ENCODE assay signal across 28 mouse cellular contexts in genomic region chr5:73152206-73152605, GRCm38 (mm10).
DNase-seq lines count a peak whose midpoint lies in the region; TF ChIP-seq lines count a peak whose summit lies in the region.
"Had no signal": no experiment of that assay in that cellular context is flagged by ENCODE, and none has a peak within 500 bp of the region (broad histone marks: within the 10 kb centered on the region; RNA-seq: fewer than 3 reads in every experiment).

No protein-coding gene starts in this region.

- H3K36me3 ChIP-seq in spleen, adult 2 months (ENCODE audit: control insufficient read depth, insufficient read depth, low read length) = 0 out of 2 replicates have a peak, but pooled peaks cover 2% of the 10 kb centered on the region

- 0 out of 2 replicates have a peak overlapping the region, but pooled peaks have one; percentile 1 for H3K27ac ChIP-seq in spleen, adult 2 months (ENCODE audit: insufficient read depth, low read length)
- H3K27ac ChIP-seq: embryonic facial prominence, embryonic 13.5 days; forebrain, embryonic 10.5 days; hindbrain, embryonic 14.5 days; limb, embryonic 12.5 days; liver, embryonic 15.5 days; neural tube, embryonic 12.5 days; stomach, embryonic 15.5 days had no signal

- no peak overlapping the region for H3K4me3 ChIP-seq in spleen, adult 2 months (ENCODE audit: extremely low read depth, insufficient read depth, insufficient read length)
- H3K4me3 ChIP-seq: embryonic facial prominence, embryonic 13.5 days; forebrain, embryonic 10.5 days; limb, embryonic 12.5 days; liver, embryonic 15.5 days; neural tube, embryonic 12.5 days; stomach, embryonic 15.5 days had no signal

- H3K4me1 ChIP-seq in spleen, adult 2 months (ENCODE audit: control insufficient read depth, insufficient read depth, insufficient read length) = peaks cover 14% of the 10 kb centered on the region; the same call in 1 of the 2 replicates
- H3K4me1 ChIP-seq: forebrain, embryonic 10.5 days; neural tube, embryonic 12.5 days had no signal

- DNase-seq in spleen, adult 2 months (ENCODE audit: low read depth in 1 of 2, low spot score in 2 of 2) = no peak
- DNase-seq in spleen, postnatal 14 days (ENCODE audit: low spot score in 2 of 2) = no peak
- peak; percentile 52 for DNase-seq in T-cell, adult 2 months (ENCODE audit: low spot score)
- DNase-seq in large intestine, adult 2 months (ENCODE audit: low read depth, low spot score) = peak; percentile 36
- no peak for DNase-seq in layer of hippocampus, postnatal 36 days
- DNase-seq in layer of hippocampus, postnatal 10 days (ENCODE audit: low spot score in 2 of 2) = no peak
- no peak for DNase-seq in B cell, adult 2 months
- DNase-seq in adipocyte (ENCODE audit: low spot score) = no peak
- DNase-seq: adrenal gland, postnatal 14 days; cerebellum, adult 11 months; cerebellum, postnatal 10 days; gastrocnemius, postnatal 25 days; heart, adult 18-20 months; heart, postnatal 4 days; kidney, adult 18-20 months; kidney, postnatal 36 days; lung, embryonic 14.5 days; lung, postnatal 14 days; midbrain, embryonic 14.5 days; right cerebral cortex, postnatal 4 days; thymus, postnatal 14 days had no signal

- no peaks in the 10 kb centered on the region for H3K27me3 ChIP-seq in spleen, adult 2 months (ENCODE audit: control insufficient read depth, insufficient read depth, low read length)
- H3K27me3 ChIP-seq: embryonic facial prominence, embryonic 13.5 days; limb, embryonic 12.5 days; liver, embryonic 15.5 days; neural tube, embryonic 12.5 days; stomach, embryonic 15.5 days had no signal

- TF ChIP-seq POLR2A in spleen, adult 2 months (IDR thresholded peaks at IDR 0.05; ENCODE audit: low read depth, low read length) = no peak

- TF ChIP-seq CTCF in spleen, adult 2 months (IDR thresholded peaks at IDR 0.05; ENCODE audit: extremely low read depth, insufficient read depth, insufficient read length, insufficient replicate concordance) = no peak

Comparison
In these comparisons a context has a peak if more than half of its experiments do, and no peak if none do; other contexts are left out.
1. DNase-seq: peak in T-cell, adult 2 months (single experiment) and large intestine, adult 2 months (single experiment); none in spleen, adult 2 months (0 of 2), spleen, postnatal 14 days (0 of 2), layer of hippocampus, postnatal 36 days (0 of 2), layer of hippocampus, postnatal 10 days (0 of 2), B cell, adult 2 months (0 of 2) and adipocyte (single experiment).